Comparison of ENCODE assay signal across 23 mouse cellular contexts in genomic region chr2:119762276-119762675, GRCm38 (mm10). TPM values are rescaled to one million over a fixed set of nuclear protein-coding genes. Genes with fewer than 3 reads are reported as not detected.
DNase-seq lines count a peak whose midpoint lies in the region; ATAC-seq and TF ChIP-seq lines count a peak whose summit lies in the region.
"Had no signal": no experiment of that assay in that cellular context is flagged by ENCODE, and none has a peak within 500 bp of the region (broad histone marks: within the 10 kb centered on the region; RNA-seq: fewer than 3 reads in every experiment).

No protein-coding gene starts in this region.

- peaks cover 12% of the 10 kb centered on the region for H3K27me3 ChIP-seq in spleen, adult 2 months (ENCODE audit: control insufficient read depth, insufficient read depth, low read length)
- H3K27me3 ChIP-seq in splenic B cell, adult 2 months (ENCODE audit: control insufficient read depth, insufficient read depth, low read length, poor library complexity, severe bottlenecking) = no peaks in the 10 kb centered on the region
- peaks cover 52% of the 10 kb centered on the region for H3K27me3 ChIP-seq in hindbrain, embryonic 12.5 days

- H3K4me2 ChIP-seq in hindbrain, embryonic 12.5 days (replicated peaks) = no peak overlapping the region
- H3K4me2 ChIP-seq: embryonic facial prominence, embryonic 13.5 days; embryonic facial prominence, embryonic 15.5 days; forebrain, embryonic 12.5 days had no signal

- peak in 1 of 2 experiments; percentile 17 for DNase-seq in spleen, adult 2 months (ENCODE audit: low read depth in 1 of 2, low spot score in 2 of 2)
- no peak for DNase-seq in spleen, postnatal 10 days (ENCODE audit: low spot score in 2 of 2)
- peak; percentile 12 to 14 for DNase-seq in B cell, adult 2 months
- peak; percentile 59 for DNase-seq in splenic B cell, adult 2 months (ENCODE audit: low read depth, low spot score)
- DNase-seq: adrenal gland, adult 2 months; adrenal gland, postnatal 10 days; adrenal gland, postnatal 25 days; cerebellum, adult 11 months; cerebellum, adult 18-20 months; cerebellum, adult 8-10 months; cerebellum, adult 9-11 months; cerebellum, postnatal 14 days; cerebellum, postnatal 36 days; embryo, embryonic 11 days had no signal

- no peaks in the 10 kb centered on the region for H3K9me3 ChIP-seq in hindbrain, embryonic 12.5 days (replicated peaks)
- H3K9me3 ChIP-seq: embryonic facial prominence, embryonic 13.5 days; embryonic facial prominence, embryonic 15.5 days; forebrain, embryonic 12.5 days had no signal

- H3K9ac ChIP-seq in hindbrain, embryonic 12.5 days = no peak overlapping the region
- H3K9ac ChIP-seq: embryonic facial prominence, embryonic 13.5 days; embryonic facial prominence, embryonic 15.5 days; forebrain, embryonic 12.5 days had no signal

- 24% methylated on average over 1 of the region's 1 CpGs for WGBS in spleen, adult 2 months
- WGBS in hindbrain, embryonic 12.5 days = 75% methylated on average over 1 of the region's 1 CpGs

- H3K36me3 ChIP-seq in spleen, adult 2 months (ENCODE audit: control insufficient read depth, insufficient read depth, low read length) = 0 out of 2 replicates have a peak, but pooled peaks cover 6% of the 10 kb centered on the region
- H3K36me3 ChIP-seq in splenic B cell, adult 2 months (ENCODE audit: control insufficient read depth, insufficient read depth, low read length, poor library complexity, severe bottlenecking) = no peaks in the 10 kb centered on the region
- H3K36me3 ChIP-seq in hindbrain, embryonic 12.5 days = peaks cover 30% of the 10 kb centered on the region

- no peak overlapping the region for H3K4me3 ChIP-seq in spleen, adult 2 months (ENCODE audit: extremely low read depth, insufficient read depth, insufficient read length)
- no peak overlapping the region for H3K4me3 ChIP-seq in hindbrain, embryonic 12.5 days
- H3K4me3 ChIP-seq: embryonic facial prominence, embryonic 13.5 days; embryonic facial prominence, embryonic 15.5 days; erythroblast, embryonic 14.5 days; forebrain, embryonic 10.5 days; forebrain, embryonic 12.5 days had no signal

- peak overlapping the region; percentile 22 for H3K27ac ChIP-seq in spleen, adult 2 months (ENCODE audit: insufficient read depth, low read length)
- H3K27ac ChIP-seq in hindbrain, embryonic 12.5 days = no peak overlapping the region
- H3K27ac ChIP-seq: embryonic facial prominence, embryonic 13.5 days; embryonic facial prominence, embryonic 15.5 days; forebrain, embryonic 10.5 days; forebrain, embryonic 12.5 days had no signal

- no peak for TF ChIP-seq POLR2A in spleen, adult 2 months (IDR thresholded peaks at IDR 0.05; ENCODE audit: low read depth, low read length)

- peaks cover 12% of the 10 kb centered on the region; the same call in 1 of the 2 replicates for H3K4me1 ChIP-seq in spleen, adult 2 months (ENCODE audit: control insufficient read depth, insufficient read depth, insufficient read length)
- peaks cover 16% of the 10 kb centered on the region for H3K4me1 ChIP-seq in hindbrain, embryonic 12.5 days

- ATAC-seq in hindbrain, embryonic 12.5 days (ENCODE audit: low FRiP score) = no peak
- ATAC-seq: forebrain, embryonic 14.5 days; forebrain, embryonic 16.5 days had no signal

- no peak for TF ChIP-seq CTCF in spleen, adult 2 months (IDR thresholded peaks at IDR 0.05; ENCODE audit: extremely low read depth, insufficient read depth, insufficient read length, insufficient replicate concordance)

RNA-seq across cellular contexts. Expression of gene Ltk, which starts 2.0 kb away (rescaled TPM):
- 9.0 and 15.0 TPM in 2 replicates for polyA plus RNA-seq in spleen, adult 2 months (2012; rRNA removed)
- polyA plus RNA-seq in hindbrain, embryonic 12.5 days (2016; fragmentation: Nextera tagmentation; extraction: Ambion mirVana) = 0.23 and 0.34 TPM in 2 replicates
- polyA plus RNA-seq: embryonic facial prominence, embryonic 11.5 days; erythroblast, embryonic 14.5 days; forebrain, embryonic 12.5 days had no signal

RNA-seq across cellular contexts. Expression of gene Itpka, which starts 20.1 kb away (rescaled TPM):
- 0.72 and 0.81 TPM in 2 replicates for polyA plus RNA-seq in spleen, adult 2 months (2012; rRNA removed)
- polyA plus RNA-seq in hindbrain, embryonic 12.5 days (2016; fragmentation: Nextera tagmentation; extraction: Ambion mirVana) = 0.53 TPM in 2 replicates
- polyA plus RNA-seq: embryonic facial prominence, embryonic 13.5 days had no signal

RNA-seq across cellular contexts. Expression of gene Rpap1, which starts 25.1 kb away (rescaled TPM):
- polyA plus RNA-seq in spleen, adult 2 months (2012; rRNA removed) = 25.7 and 30.7 TPM in 2 replicates
- polyA plus RNA-seq in hindbrain, embryonic 12.5 days (2016; fragmentation: Nextera tagmentation; extraction: Ambion mirVana) = 29.3 and 31.0 TPM in 2 replicates

RNA-seq across cellular contexts. Expression of gene Tyro3, which starts 35.3 kb away (rescaled TPM):
- polyA plus RNA-seq in spleen, adult 2 months (2012; rRNA removed) = 1.7 and 2.1 TPM in 2 replicates
- polyA plus RNA-seq in hindbrain, embryonic 12.5 days (2016; fragmentation: Nextera tagmentation; extraction: Ambion mirVana) = 27.1 and 27.8 TPM in 2 replicates
- polyA plus RNA-seq: erythroblast, embryonic 14.5 days had no signal

Comparison
In these comparisons a context has a peak if more than half of its experiments do, and no peak if none do; other contexts are left out.
1. DNase-seq: peak in B cell, adult 2 months (2 of 2) and splenic B cell, adult 2 months (single experiment); none in spleen, postnatal 10 days (0 of 2).